Comparison of ENCODE assay signal across 8 mouse cellular contexts in genomic region chr13:12565621-12566390, GRCm38 (mm10). TPM values are rescaled to one million over a fixed set of nuclear protein-coding genes. Genes with fewer than 3 reads are reported as not detected.
DNase-seq lines count a peak whose midpoint lies in the region; ATAC-seq lines count a peak whose summit lies in the region.

TSS of gene Ero1lb (plus strand) at chr13:12565874.

- WGBS in hindbrain, embryonic 11.5 days = under 1% methylated on average over 66 of the region's 73 CpGs

- H3K27me3 ChIP-seq in hindbrain, embryonic 11.5 days (ENCODE audit: control insufficient read depth, insufficient read depth, low read length) = no peaks in the 10 kb centered on the region

- H3K4me2 ChIP-seq in hindbrain, embryonic 11.5 days (replicated peaks; ENCODE audit: low read depth, low read length) = peak within 1 kb of the TSS; percentile 80

- no peaks in the 10 kb centered on the region for H3K9me3 ChIP-seq in hindbrain, embryonic 11.5 days (ENCODE audit: control insufficient read depth, low read length)

- peak within 1 kb of the TSS; percentile 49 for H3K4me3 ChIP-seq in hindbrain, embryonic 11.5 days (ENCODE audit: low read depth, low read length)

- ATAC-seq in frontal cortex, adult (ENCODE audit: low TSS enrichment) = peak; percentile 98
- peak; percentile 99 for ATAC-seq in hindbrain, embryonic 11.5 days (ENCODE audit: low FRiP score)

- peak within 1 kb of the TSS; percentile 51 for H3K9ac ChIP-seq in hindbrain, embryonic 11.5 days (ENCODE audit: low read depth, low read length)

- peak; percentile 98 for DNase-seq in MN1 (ENCODE audit: low spot score)
- DNase-seq in cerebellum, adult 9-10 months = peak; percentile 100
- DNase-seq in hindbrain, embryonic 11.5 days (ENCODE audit: low spot score) = peak; percentile 100
- DNase-seq in layer of hippocampus, postnatal 10 days (ENCODE audit: low spot score in 2 of 2) = peak; percentile 98 to 99
- DNase-seq in lung, postnatal 10 days = peak; percentile 99
- peak; percentile 98 for DNase-seq in ovary, postnatal 36 days (ENCODE audit: low spot score)
- DNase-seq in thymus, postnatal 25 days = peak; percentile 100

- no peak within 1 kb of the TSS for H3K27ac ChIP-seq in hindbrain, embryonic 11.5 days (ENCODE audit: low read depth, low read length)

- H3K4me1 ChIP-seq in hindbrain, embryonic 11.5 days (replicated peaks; ENCODE audit: control insufficient read depth, insufficient read depth, low read length) = 0 out of 2 replicates have a peak, but pooled peaks cover 4% of the 10 kb centered on the region

- H3K36me3 ChIP-seq in hindbrain, embryonic 11.5 days (ENCODE audit: control insufficient read depth, insufficient read depth, low read length) = no peaks in the 10 kb centered on the region

RNA-seq across cellular contexts. Expression of gene Ero1lb, which starts in this region (rescaled TPM):
- 13.5 and 13.9 TPM in 2 replicates for polyA plus RNA-seq in hindbrain, embryonic 11.5 days (2014; fragmentation: Nextera tagmentation; extraction: Ambion mirVana)
- total RNA-seq in layer of hippocampus, postnatal 10 days (2021) = 1 to 10 TPM; 8.1 to 9.3 TPM
